Mouse (Mus musculus) layer of hippocampus, adult 18-20 months (tissue): ENCODE data around the gene Gdf11. TPM values are rescaled to one million over a fixed set of nuclear protein-coding genes. Genes with fewer than 3 reads are reported as not detected.

Experiments used
- DNase-seq, 2 experiments: peaks; one replicate each; pipeline ENCODE4 v3.0.0; 2022; ENCODE audit warnings: low spot score in 2 of 2
- total RNA-seq, 2 experiments: library from RNA; stranded (reverse); gene quantifications; 2 replicates each; pipeline ENCODE4 v1.2.3; 2021

Gene Gdf11
- total RNA-seq, 2 experiments from 2014 or later, result 18.2 to 18.9 TPM

DNA sequence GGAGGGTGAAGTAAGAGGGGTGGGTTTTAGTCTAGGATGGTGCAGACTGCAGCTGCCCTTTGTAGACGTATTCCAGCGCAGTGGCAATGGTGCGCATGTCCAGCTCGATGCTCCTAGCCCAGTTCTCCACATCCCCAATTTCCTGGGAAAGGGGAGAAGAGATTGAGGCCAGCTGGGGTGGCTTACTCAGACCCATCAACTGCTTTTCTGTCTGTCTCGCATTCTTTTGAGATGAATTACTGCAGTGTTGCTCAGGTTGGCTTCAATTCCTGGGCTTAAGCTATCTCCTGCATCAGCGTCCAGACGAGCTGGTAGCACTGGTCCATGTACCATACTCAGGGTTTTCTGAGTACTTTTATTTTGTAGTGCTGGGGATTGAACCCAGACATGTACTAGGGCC lies 28.4 kb upstream of the Gdf11 start:
- no peak for DNase-seq

DNA sequence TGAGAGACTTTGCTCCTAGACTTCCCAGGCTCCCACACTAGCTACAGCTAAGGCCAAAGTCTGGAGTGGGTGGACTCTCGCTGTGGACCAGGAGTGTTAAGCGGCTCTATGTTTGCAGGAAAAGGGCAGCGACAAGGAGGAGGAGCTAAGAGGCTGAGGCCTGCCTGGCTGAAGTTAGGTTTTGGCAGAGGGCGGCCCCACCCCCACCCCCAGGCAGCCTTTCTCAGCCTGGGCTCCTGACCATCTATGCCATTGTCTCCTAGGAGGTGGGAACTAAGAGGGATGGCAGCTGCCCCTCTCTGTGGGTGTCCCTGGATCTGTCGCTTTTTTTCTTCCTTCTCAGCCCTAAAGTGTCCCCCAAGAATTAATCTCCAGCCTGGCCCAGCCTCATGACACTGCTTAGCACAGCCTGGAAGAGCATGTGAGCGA lies 27.7 kb upstream of the Gdf11 start:
- DNase-seq, result no peak

DNA sequence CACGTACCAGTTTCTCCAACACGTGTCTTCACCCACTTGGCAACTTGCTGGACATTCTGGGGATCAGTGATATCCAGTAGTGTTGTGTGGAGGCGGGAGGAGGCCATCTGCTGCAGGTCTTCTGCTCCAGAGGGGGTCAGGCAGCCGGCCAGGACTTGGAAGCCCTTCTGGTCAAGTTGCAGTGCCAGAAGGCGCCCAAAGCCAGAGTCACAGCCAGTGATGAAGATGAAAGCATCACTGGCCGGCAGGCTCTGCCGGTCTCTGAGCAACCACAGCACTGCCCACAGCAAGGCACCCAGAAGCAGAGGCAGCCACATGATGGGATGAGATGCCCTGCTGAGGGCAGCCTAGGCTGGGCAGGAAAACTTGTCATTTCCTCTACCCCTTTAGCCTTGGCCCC lies 26.7 kb upstream of the Gdf11 start:
- no peak for DNase-seq

DNA sequence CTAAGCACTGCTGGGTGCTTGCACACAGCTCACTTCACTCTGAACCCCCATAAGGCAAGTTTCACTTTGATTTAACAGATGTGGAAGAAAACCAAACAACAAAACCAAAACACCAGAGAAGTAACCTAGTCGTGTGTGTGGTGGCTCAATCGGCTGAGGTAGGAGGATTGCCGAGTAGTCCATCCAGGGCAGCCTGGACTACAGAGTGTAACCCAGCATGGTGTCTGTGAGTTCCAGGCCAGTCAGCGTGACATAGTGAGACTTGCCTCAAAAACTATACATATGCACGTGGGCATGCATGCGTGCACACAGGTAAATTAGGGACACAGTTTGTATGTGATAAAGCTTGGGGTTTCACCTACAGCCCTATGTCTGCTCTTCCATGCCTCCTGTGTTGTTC lies 25.9 kb upstream of the Gdf11 start:
- DNase-seq, result no peak

DNA sequence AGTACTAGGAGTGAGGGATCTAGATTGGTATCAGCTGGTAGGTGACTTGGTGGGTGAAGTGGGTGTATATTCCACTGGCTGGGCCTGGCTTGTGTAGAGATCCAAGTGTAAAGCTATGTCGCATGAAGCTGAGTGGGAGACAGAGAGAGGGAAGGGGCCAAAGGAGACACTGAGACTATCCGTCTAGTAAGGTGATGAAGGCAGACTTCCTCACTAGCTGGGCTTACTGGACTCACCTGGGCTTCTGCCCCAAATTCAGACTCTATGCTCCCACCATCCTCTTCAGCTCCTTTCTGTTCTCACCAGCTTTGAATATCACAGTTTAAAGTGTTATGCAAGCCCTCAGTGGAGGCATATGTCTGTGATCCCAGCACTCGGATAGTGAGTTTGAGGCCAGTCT lies 25.1 kb upstream of the Gdf11 start:
- DNase-seq, result no peak

DNA sequence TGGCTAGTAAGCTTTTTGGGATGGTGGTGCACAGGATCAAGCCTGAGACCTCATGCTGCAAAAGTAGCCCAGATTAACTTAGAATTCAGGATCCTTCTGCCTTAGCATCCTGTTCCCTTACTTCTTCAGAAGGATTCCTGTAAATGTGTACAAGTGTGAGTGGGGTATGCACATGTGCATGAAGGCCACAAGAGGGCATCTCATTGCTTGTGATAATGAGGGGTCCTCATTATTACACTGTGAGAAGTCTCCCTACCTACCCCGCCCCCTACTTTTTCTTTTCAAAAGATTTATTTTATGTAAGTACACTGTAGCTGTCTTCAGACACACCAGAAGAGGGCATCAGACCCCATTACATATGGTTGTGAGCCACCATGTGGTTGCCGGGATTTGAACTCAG lies 24.0 kb upstream of the Gdf11 start:
- DNase-seq, result no peak

DNA sequence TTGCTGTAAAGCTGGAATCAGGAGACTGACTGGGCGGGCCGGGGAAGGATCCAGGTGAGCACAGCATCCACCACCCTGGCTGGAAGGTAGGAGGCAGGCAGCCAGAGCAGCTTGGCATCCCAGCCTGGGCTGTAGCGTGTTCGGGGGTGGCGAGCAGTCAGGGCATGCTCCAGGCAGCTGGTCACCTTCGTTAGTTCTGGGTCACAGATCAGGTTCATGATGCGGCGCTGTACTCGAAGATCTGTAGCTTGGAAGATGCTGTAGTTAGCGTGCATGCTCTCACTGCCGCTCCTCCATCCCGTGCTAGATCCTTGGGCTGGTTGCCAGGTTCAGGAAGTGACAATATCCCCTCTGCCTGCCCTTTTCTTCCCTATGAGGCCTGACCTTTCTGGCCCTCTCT lies 22.2 kb upstream of the Gdf11 start:
- DNase-seq, result no peak

DNA sequence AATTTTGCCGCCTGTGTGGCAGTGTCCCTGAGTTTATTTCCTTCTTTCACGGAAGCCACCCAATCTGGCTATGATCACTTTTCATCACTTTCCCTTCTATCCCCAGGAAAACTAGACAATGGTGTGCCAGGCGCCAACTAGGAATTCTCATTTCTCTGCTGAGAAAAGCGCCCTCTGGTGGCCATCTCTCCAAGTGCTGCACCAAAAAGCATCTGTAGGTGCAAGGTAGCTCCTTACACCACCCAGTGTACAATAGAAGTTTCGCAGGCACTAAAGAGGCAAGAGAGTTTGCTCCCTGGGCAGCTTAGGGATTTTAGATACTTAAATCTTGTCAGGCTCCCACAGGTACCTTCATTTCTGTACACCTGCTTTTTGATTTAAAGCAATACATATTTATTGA lies 21.7 kb upstream of the Gdf11 start:
- DNase-seq, result peak; percentile 82 to 96

DNA sequence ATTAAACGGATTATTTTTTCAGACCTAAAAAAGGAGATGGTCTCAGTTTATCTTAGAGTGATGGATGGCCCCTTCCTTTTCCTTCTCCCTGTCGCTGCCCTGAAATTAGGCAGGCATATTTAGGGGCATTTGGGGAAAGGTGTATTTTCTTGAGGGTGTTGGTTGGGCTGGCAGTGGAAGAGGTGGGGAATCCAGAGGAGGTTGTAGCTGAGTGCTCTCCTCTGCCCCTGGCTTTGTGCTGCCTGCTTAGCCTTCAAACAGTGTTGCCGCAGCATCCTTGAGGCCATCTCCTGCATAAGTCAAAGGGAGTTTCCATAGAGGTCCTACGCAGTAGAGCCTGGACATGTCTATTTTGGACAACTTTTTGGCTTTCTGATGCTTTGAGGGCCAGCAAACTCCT lies 21.3 kb upstream of the Gdf11 start:
- DNase-seq, result no peak

DNA sequence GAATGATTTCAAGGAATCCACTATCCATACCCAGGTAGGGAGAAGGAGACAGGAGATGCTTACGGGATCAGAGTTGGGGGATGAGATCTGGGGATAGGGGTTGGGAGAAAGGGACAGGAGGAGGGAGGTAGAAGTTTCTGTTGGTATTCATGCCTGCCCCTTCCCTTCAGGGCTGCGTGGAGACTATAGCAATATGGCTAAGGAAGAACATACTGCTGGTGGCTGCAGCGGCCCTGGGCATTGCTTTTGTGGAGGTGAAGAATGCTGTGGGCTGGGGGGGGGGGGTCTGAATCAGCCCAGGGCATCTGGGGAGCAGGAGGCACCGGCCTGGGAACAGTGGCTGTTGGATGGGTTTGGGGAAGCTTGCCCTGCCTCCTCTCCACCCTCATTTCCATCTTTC lies 20.8 kb upstream of the Gdf11 start:
- DNase-seq, result no peak

DNA sequence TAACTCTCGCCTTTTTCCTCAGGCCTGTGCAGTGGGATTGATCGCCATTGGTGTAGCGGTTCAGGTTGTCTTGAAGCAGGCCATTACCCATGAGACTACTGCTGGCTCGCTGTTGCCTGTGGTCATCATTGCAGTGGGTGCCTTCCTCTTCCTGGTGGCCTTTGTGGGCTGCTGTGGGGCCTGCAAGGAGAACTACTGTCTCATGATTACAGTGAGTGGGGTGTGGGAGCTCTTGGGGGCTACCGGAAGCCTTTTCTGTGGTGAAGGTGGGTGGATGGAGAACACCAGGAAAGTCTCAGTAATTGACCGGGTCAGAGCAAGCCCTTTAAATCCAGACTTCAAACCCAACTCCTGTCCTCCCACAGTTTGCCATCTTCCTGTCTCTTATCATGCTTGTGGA lies 19.9 kb upstream of the Gdf11 start:
- no peak for DNase-seq

DNA sequence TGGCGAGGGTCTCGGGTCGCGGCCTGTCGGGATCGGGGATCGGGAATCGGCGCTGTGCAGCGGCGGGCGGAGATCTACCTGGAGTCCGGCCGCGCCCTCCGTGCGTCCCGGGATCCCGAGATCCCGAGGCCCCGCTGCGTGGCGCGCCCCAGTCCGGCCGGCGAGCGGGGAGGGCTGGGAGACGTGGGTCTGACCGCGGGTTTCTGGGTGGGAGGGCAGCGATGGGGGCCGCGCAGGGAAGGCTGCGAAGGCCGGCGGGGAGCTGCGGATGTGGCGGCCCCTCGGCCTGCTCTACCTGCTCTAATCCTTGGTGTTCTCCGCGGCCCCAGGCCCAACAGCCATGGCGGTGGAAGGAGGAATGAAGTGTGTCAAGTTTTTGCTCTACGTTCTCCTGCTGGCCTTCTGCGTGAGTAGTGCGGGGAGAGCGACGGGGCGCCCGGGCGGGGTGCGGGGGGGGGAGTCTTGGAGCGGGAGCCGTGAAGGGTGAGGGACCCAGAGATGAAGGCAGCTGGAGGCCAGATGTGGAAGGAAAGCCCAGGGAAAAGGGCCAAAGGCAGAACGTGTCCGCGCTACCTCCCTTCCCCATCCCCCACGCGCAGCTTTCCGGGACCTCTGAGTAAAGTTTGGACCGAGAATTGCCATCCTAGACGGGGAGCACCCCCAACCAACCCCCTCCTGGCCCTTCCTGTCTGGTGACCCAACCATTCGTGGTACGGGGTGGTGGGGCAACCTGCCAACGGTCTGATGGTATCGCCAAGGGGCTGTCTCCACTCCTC lies 18.7 kb upstream of the Gdf11 start:
- no peak for DNase-seq

DNA sequence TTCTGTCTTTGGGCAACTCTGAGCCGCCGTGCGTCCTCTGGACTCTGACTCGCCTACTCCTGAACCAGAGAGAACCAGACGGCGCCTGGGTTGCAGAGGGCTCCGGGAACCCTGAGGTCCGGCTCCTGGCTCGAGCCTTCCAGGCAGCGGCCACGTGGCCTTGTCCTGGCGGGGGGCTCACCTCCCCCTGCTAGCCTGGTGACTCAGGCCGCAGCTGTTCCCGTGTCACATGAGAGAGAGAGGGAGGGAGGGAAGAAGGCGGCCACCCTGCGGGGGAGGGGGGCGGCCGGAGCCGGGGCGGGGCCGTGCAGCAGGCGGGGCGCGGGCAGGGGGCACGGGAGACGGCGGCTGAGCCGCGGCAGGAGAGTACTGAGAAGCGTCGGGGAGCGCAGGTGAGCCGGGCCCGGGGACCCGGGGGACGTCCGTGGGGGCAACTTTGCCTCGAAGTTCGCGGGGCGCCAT lies 18.1 kb upstream of the Gdf11 start:
- DNase-seq, result peak; percentile 61 to 75

DNA sequence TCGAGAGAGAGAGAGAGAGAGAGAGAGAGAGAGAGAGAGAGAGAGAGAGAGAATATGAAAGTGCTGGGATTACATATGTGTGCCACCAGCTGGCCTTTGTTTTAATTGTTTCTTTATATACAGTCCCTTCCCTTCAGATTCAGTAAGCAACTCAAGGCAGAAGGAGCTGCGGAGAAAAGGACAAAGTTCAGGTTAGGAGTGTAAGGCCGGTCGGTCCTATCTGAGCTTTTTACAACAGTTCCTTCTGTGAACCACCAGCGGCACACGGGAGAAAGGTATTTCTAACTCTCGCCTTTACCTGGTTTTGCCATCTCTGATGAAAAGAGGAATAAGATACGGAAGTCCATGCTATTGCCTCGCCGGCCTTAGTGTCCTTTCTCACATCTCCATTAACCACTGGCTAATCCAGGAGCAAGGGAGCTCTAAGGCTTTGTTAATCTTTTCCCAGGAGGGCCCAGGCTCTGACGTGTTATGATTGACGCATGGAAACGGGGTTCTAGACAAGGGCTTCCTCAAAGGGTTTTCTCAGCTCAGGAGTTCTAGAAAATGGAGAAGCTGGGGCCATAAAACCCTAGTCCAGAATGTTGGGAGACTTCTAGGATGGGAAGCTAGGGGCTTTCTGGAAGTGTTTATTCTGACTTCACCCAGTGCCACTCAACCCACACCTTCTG lies 17.4 kb upstream of the Gdf11 start:
- no peak for DNase-seq

DNA sequence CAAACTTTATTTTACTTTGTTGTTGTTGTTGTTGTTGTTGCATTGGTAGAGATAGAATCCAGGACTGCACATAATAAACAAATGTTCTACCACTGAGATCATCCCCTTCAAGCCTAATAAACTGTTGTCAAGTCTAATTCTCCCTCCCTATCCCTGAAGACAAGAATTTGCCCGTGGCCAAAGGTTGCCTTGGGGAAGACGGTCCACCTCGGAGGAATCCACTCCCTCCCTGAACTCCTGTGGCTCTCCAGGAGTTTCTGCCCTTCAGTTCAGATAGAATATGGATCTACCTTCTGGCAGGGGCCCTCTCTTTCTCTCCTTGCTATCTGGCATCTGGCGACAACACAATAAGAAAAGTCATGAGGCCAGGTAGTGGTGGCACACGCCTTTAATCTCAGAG lies 13.3 kb upstream of the Gdf11 start:
- no peak for DNase-seq

DNA sequence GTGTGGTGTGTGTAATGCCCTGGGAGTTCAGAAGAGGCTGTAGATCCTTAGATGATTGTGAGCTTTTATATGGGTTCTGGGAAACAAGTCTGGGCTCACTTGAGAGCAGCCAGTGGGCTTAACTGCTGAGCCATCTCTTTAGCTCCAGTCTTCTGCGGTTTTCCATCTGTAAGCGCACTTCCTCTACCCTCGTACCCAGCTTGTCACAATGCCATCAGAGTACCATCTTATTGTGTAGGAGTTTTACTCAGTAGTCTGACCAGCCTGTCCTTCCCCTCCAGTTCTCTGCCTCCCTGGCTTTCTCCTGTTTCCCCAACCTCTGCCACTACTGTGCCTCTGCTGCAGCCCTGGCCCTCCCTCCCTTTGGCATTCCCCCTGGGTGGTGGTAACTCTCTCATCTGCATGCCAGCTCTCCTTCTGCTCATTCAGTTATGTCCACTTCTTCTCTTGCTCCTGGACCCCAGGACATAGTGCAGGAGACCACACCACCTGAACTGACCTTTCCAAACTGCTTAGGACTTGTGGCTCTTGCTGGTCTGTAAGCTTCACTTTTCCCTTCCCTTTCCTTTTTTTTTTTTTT lies 11.0 kb upstream of the Gdf11 start:
- no peak for DNase-seq

DNA sequence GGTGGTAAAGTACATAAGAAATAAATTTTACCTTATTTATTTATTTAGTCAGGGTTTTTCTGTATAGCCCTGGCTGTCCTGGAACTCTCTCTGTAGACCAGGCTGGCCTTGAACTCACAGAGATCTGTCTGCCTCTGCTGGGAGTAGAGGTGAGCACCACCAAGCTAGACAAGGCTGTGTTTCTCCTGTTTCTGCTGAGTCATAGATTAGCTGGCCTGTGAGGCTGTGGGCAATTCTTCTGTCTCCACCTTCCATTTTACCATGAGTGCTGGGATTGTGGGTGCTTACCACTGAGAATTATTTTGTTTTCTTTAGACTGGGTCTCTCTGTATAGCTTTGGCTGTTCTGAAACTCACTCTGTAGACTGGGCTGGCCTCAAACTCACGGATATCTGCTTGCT lies 9.9 kb upstream of the Gdf11 start:
- no peak for DNase-seq

DNA sequence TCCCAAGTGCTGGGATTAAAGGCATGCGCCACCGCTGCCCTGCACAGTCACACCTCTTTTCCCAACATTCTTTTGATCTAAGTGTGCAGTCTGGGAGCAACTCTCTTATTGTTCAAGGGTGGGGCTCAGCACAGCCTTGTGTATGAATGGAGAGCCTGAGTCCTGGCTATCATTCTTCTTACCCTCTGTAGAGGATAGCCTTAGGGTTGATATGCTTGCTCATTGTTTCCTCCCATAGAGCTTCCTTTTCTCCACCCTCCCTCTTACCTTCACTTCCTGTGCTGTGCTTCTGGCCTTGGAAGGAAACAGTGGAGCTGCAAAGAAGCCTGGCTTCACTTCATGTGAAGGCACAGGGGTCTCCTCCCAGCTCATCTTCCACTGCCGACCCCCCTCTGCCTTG lies 9.2 kb upstream of the Gdf11 start, which contains the start of gene Cd63:
Cd63 (plus strand) TSS at position 292 of the 400 bp plus-strand sequence.
- DNase-seq, result no peak

DNA sequence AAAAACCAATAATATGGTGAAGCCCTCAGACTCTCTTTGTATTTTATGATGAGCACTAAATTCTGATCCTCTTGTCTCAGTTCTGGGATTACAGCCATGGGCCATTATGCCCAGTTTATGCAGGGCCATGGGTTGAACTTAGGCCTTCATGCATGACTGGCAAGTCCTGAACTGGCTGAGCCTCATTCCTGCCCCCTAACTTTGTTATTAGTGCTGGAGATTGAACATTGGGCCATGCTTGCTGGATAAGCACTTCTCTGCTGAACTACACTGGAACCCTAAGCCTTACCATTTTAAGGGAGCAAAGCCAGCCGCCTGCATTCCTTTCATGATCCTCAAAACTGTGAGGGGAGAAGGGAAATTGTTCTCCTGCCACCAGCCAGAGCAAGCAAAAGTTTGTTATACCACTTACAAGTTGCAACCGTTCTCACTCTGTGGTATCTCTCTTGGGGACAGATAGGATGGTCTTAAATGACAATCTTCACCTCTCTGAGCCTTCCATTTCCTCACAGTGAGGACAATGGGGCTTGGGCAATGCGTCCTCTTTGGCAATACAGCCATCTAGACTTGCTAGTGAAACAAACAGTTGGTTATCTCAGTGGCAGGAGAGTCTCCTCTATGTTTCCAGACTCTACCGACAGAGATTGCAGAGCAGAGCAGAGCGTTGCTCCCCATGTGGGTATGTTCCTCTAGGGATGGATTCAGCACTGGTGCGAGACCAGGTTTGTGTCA lies 8.4 kb upstream of the Gdf11 start:
- DNase-seq, result no peak

DNA sequence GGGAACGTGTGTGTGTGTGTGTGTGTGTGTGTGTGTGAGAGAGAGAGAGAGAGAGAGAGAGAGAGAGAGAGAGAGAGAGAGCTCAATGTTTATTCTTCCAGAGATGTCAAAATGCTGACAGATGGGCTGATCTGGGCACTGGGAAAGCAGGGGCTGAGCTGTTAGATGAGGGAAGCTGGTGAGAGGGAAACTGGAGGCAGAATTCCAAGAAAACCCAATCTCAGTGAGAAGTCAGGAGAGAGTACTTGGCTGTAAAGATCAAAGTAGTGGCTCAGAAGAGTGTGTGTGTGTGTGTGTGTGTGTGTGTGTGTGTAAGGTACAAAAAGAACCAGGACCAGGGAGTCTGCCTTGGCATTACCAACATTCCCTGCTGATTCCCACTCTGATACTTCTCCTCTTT lies 6.0 kb upstream of the Gdf11 start:
- peak in 1 of 2 experiments; percentile 62 for DNase-seq

DNA sequence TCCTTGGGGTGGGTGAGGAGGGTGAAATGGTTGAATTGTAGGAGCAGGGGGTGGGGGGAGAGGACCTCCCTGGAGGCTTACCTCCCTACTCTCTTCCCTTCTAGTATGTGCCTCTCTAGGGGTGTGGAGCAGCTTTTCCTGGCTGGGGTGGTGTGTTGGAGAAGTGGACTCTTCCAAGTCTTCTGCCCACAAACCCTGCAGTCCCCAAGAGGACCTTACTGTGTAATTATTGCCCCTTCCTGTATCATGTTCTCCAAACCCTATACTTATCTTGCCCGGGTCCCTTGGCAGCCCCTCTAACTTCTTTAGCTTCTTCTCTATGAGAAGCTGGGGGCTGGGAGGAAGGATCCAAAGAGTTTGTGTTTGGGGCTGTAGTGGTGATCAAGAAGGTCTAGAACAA lies 5.3 kb upstream of the Gdf11 start:
- no peak for DNase-seq
